12 mouse cellular contexts compared by ENCODE assay signal in the genomic region with DNA sequence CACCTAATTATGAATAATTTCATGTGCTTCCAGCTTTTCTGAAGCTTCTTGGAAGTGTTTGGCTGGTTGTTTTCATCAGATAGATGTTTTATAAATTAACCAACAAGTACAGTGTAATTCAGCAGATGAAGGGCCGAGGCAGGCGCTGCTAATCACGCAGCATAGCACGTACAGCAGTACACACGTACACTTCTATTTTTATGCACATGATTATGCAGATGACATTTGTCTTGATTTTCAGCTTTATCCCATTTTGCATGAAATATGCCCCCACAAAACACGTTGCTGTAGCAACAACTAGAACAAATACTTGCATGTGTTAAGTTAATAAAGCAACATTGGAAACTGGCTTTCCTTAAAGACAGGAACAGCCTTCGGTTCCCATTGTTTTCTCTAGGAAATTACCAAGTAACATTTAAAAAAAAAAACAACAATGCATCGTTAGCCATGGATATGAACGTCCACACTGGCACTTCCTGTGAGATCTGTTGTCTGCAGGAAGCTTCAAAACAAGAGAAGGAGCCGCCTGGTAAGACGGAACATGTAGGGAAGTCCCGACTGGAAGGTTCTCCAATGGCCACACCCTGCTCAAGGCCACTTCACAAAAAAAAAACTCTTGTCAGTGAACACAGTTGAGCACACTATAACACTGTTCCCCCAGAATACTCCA.
A peak's percentile ranks its signal among the peaks of the same experiment; 100 is the strongest.
DNase-seq lines count a peak whose midpoint lies in the region; TF ChIP-seq lines count a peak whose summit lies in the region.
"Had no signal": no experiment of that assay in that cellular context is flagged by ENCODE, and none has a peak within 500 bp of the region (broad histone marks: within the 10 kb centered on the region; RNA-seq: fewer than 3 reads in every experiment).

No protein-coding gene starts in this region.

- peak overlapping the region; percentile 85 for H3K27ac ChIP-seq in layer of hippocampus, adult 2 months
- H3K27ac ChIP-seq: hindbrain, postnatal 0 days; liver, embryonic 14.5 days had no signal

- H3K4me3 ChIP-seq in layer of hippocampus, adult 2 months, result no peak overlapping the region

- peak; percentile 98 for DNase-seq in heart, adult 11 months
- DNase-seq in heart, postnatal 14 days, result no peak
- DNase-seq in layer of hippocampus, adult 2 months (ENCODE audit: low spot score in 2 of 2), result peak in 1 of 2 experiments; percentile 44
- DNase-seq in layer of hippocampus, postnatal 10 days (ENCODE audit: low spot score in 2 of 2), result no peak
- DNase-seq in brain, embryonic 14.5 days (ENCODE audit: low read depth), result peak; percentile 53
- peak; percentile 23 to 40 for DNase-seq in kidney, postnatal 36 days
- no peak for DNase-seq in frontal cortex, postnatal 25 days (ENCODE audit: low spot score in 2 of 2)
- no peak for DNase-seq in cerebellum, postnatal 36 days
- DNase-seq: adrenal gland, adult 2 months; cerebellum, adult 18-20 months had no signal

- TF ChIP-seq POLR2A in brain, embryonic 14.5 days (IDR thresholded peaks at IDR 0.05; ENCODE audit: borderline replicate concordance, extremely low read depth, insufficient read depth, insufficient read length, poor library complexity, severe bottlenecking), result no peak

- intact Hi-C loops in heart, postnatal 14 days (cut with DNase I), result loop anchor here (5.0 kb wide), 2 partner anchors 60 to 75 kb away; no protein-coding TSS in a partner anchor

- no peak for TF ChIP-seq CTCF in layer of hippocampus, adult 2 months (conservative IDR thresholded peaks at IDR 0.05)
- TF ChIP-seq CTCF in brain, embryonic 14.5 days (IDR thresholded peaks at IDR 0.05; ENCODE audit: borderline replicate concordance, extremely low read depth, insufficient read depth, insufficient read length), result no peak

Comparison
In these comparisons a context has a peak if more than half of its experiments do, and no peak if none do; other contexts are left out.
1. DNase-seq: peak in heart, adult 11 months (single experiment), brain, embryonic 14.5 days (single experiment) and kidney, postnatal 36 days (2 of 2); none in heart, postnatal 14 days (0 of 2), layer of hippocampus, postnatal 10 days (0 of 2), frontal cortex, postnatal 25 days (0 of 2) and cerebellum, postnatal 36 days (0 of 2).